ENCODE assay signal across 28 mouse cellular contexts in the genomic region with DNA sequence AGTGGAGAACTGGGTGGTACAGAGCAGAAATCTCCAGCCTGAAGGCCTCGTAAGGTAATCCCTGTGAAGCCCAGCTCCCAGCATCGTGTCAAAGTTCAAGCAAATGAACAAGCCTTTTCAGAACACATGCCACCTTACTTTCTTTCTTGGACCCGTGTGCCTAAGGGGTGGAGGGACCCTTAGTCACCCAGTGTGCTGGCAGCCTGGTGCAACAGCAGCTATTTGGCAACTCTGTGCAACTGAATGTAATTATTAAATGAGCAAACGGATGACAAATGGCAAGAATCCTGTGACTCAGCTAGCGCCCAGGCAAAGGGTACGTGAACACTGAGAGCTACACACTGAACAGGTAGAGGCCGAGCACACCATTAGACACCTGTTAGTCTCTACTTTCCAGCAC.
DNase-seq lines count a peak whose midpoint lies in the region; ATAC-seq lines count a peak whose summit lies in the region.
"Had no signal": no experiment of that assay in that cellular context is flagged by ENCODE, and none has a peak within 500 bp of the region (broad histone marks: within the 10 kb centered on the region; RNA-seq: fewer than 3 reads in every experiment).

No protein-coding gene starts in this region.

- DNase-seq in adrenal gland, adult 8-10 months, result peak; percentile 24
- no peak for DNase-seq in adrenal gland, adult 18-20 months (ENCODE audit: low spot score in 2 of 2)
- DNase-seq in Muller cell, postnatal 12 days (ENCODE audit: inconsistent ontology term), result peak; percentile 40
- DNase-seq in adrenal gland, postnatal 25 days, result peak; percentile 13
- no peak for DNase-seq in cerebellum, postnatal 10 days
- no peak for DNase-seq in T-cell, adult 2 months (ENCODE audit: low spot score)
- DNase-seq in ovary, postnatal 14 days (ENCODE audit: low spot score), result no peak
- DNase-seq: cerebellum, adult 9-10 months; gastrocnemius, postnatal 10 days; heart, adult 18-20 months; heart, postnatal 14 days; kidney, adult 18-20 months; kidney, postnatal 10 days; lung, postnatal 4 days; right cerebral cortex, postnatal 4 days; thymus, adult 2 months; thymus, postnatal 4 days had no signal

- H3K4me1 ChIP-seq in stomach, embryonic 16.5 days (ENCODE audit: control insufficient read depth, insufficient read depth, low read length), result no peaks in the 10 kb centered on the region
- H3K4me1 ChIP-seq: embryonic facial prominence, embryonic 10.5 days; forebrain, embryonic 10.5 days; limb, embryonic 10.5 days; midbrain, embryonic 15.5 days; neural tube, embryonic 12.5 days; stomach, embryonic 15.5 days had no signal

- no peak overlapping the region for H3K4me3 ChIP-seq in stomach, embryonic 16.5 days (replicated peaks; ENCODE audit: low read length)
- H3K4me3 ChIP-seq: embryonic facial prominence, embryonic 10.5 days; forebrain, embryonic 10.5 days; heart, embryonic 13.5 days; limb, embryonic 10.5 days; midbrain, embryonic 15.5 days; neural tube, embryonic 12.5 days; stomach, embryonic 15.5 days had no signal

- no peak overlapping the region for H3K4me2 ChIP-seq in stomach, embryonic 16.5 days (ENCODE audit: low read depth, low read length)
- H3K4me2 ChIP-seq: heart, embryonic 13.5 days; midbrain, embryonic 15.5 days; neural tube, embryonic 12.5 days; stomach, embryonic 15.5 days had no signal

- H3K9ac ChIP-seq in stomach, embryonic 16.5 days (ENCODE audit: low read length), result no peak overlapping the region
- H3K9ac ChIP-seq: heart, embryonic 13.5 days; midbrain, embryonic 15.5 days; neural tube, embryonic 12.5 days; stomach, embryonic 15.5 days had no signal

- H3K9me3 ChIP-seq in stomach, embryonic 16.5 days (replicated peaks; ENCODE audit: control insufficient read depth, low read length), result no peaks in the 10 kb centered on the region
- H3K9me3 ChIP-seq: embryonic facial prominence, embryonic 10.5 days; forebrain, embryonic 10.5 days; G1E; heart, embryonic 13.5 days; limb, embryonic 10.5 days; midbrain, embryonic 15.5 days; neural tube, embryonic 12.5 days; stomach, embryonic 15.5 days had no signal

- H3K27ac ChIP-seq in stomach, embryonic 16.5 days (ENCODE audit: low read length), result no peak overlapping the region
- H3K27ac ChIP-seq: embryonic facial prominence, embryonic 10.5 days; forebrain, embryonic 10.5 days; limb, embryonic 10.5 days; midbrain, embryonic 15.5 days; neural tube, embryonic 12.5 days; stomach, embryonic 15.5 days had no signal

- WGBS in stomach, embryonic 16.5 days, result 86% methylated on average over 7 of the region's 7 CpGs

- ATAC-seq in stomach, embryonic 16.5 days (ENCODE audit: insufficient read depth, low FRiP score), result peak; percentile 33; the same call in 1 of the 2 replicates
- ATAC-seq: forebrain, embryonic 16.5 days; midbrain, embryonic 15.5 days had no signal

- no peaks in the 10 kb centered on the region for H3K27me3 ChIP-seq in stomach, embryonic 16.5 days (ENCODE audit: control insufficient read depth, insufficient read depth, low read length)
- H3K27me3 ChIP-seq: CH12.LX; heart, embryonic 13.5 days; midbrain, embryonic 15.5 days; neural tube, embryonic 12.5 days; stomach, embryonic 15.5 days had no signal

- H3K36me3 ChIP-seq in stomach, embryonic 16.5 days (ENCODE audit: control insufficient read depth, insufficient read depth, low read length), result peaks cover 15% of the 10 kb centered on the region; the same call in 1 of the 2 replicates

Comparison
In these comparisons a context has a peak if more than half of its experiments do, and no peak if none do; other contexts are left out.
1. DNase-seq: peak in adrenal gland, adult 8-10 months (single experiment), Muller cell, postnatal 12 days (single experiment) and adrenal gland, postnatal 25 days (single experiment); none in adrenal gland, adult 18-20 months (0 of 2), cerebellum, postnatal 10 days (0 of 2), T-cell, adult 2 months (single experiment) and ovary, postnatal 14 days (single experiment).